Mouse (Mus musculus) Patski (cell line): ENCODE measurements at regions not wholly inside any gene's neighbourhood (a gene's known extent, or its start where the extent isn't known, plus 50 kb on each side); places are given as distances from the start of the nearest gene placed in this dataset.

Source experiments
- ATAC-seq: fragments of 100-300 bp; one replicate; pipeline ENCODE4 v1.8.0; 2021
- CTCF ChIA-PET: fragments of 350-600 bp; sonication (Branson Sonifier 250); formaldehyde crosslinking; loops from one replicate; lab custom pipeline; 2022; ENCODE audit warnings: inconsistent platforms; lab: Charles Lee
- POLR2A ChIA-PET: fragments of 350-600 bp; sonication (Branson Sonifier 250); formaldehyde crosslinking; loops from one replicate; lab custom pipeline; 2022; ENCODE audit warnings: antibody characterized with exemption, inconsistent platforms; lab: Charles Lee
- DNase-seq: peaks from one replicate; pipeline ENCODE4 v3.0.0-alpha.2; 2011; ENCODE audit warnings: low read depth, low spot score
- H3K27me3 ChIP-seq: fragments of 371-371 bp; one replicate; pipeline ENCODE4 v1.5.1; 2021
- CTCF ChIP-seq: fragments of 100-300 bp; IDR thresholded peaks from one replicate; pipeline ENCODE4 v1.5.1; 2021
- in situ Hi-C: fragments of 300-500 bp; cut with MboI; formaldehyde crosslinking; loops from 3 replicates; pipeline ENCODE4 v1.11.1; 2018; ENCODE audit warnings: low pct_unique_long_range_greater_than_20kb, mixed read lengths

DNA sequence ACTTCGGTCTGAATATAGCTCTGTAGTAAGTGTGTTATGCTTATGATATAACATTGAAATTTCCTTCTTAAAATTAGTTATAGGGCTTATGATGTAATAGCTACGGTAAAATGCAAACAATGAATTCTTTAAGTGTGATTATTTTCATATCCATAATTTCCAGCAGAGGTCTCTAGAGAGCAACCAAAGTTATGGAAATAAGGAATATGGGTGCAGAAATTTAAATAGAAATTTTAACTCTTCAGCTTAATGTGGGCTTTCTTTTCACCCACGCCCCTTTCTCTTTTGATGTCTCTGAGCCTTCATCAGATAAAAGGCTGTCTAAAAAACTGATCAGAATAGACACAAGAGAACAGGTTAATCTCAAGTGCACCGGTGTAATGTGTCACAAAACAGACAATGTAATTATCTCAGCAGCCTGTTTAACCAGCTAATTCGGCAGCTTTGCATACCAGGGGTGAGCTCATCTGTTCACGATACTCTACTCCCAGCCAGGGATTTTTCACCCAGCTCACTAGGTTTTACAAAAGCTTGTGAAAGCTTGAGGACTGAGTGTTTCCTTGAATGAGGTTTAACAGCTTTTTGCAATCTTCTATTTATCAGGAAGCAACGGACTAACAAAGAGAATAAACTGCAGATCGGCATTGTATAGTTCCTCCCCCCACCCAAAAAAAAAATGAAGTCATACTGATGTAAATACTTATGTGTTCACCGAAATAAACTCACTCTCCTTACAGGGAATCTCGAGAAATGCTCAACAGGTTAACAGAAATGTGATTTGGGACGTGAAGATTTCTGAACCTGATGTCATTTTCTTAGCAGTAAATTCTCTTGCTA, 223.8 kb upstream of the Erbb4 start:
- ATAC-seq: peak; percentile 95
- CTCF ChIA-PET: interaction anchor here (0.6 to 3.5 kb wide), 11 partner anchors 9 to 449 kb away, joined by 3 to 43 read pairs (median 3); partner anchors contain the start of gene Ikzf2

DNA sequence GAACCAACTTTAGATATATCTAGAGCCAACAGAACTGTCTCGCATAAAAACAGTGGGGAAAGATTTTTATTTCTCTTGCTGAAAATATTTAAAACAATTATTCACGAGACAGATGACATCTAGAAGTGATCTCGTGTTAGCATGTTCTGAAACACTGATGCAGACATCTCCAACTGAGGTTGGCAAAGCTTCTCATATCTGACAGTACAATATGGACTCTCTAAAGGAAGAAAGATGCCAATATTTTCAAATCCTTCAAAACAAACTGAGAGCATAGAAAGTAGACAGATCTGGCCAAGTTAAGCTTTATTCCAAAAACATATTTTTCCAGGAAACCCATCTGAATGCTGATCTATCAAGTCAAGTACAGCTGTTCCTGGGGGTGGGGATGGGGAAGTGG, 221.5 kb upstream of the Erbb4 start:
- TF ChIP-seq CTCF: no peak
- ChIA-PET POLR2A (interaction anchor here (0.6 kb wide), 1 partner anchor 88 kb away, joined by 3 read pairs; no protein-coding TSS in a partner anchor), CTCF (interaction anchor here (1.0 to 1.4 kb wide), 3 partner anchors 11 to 360 kb away, joined by 3 to 6 read pairs (median 3); no protein-coding TSS in a partner anchor)
- no peaks in the 10 kb centered on the region for H3K27me3 ChIP-seq
- in situ Hi-C loops: loop anchor here (5.0 kb wide), 1 partner anchor 363 kb away; no protein-coding TSS in a partner anchor
- DNase-seq (no peak), ATAC-seq (no peak)

More for the DNA sequence above, 223.8 kb upstream of the Erbb4 start:
- in situ Hi-C loops: loop anchor here (10.0 kb wide), 1 partner anchor 183 kb away; no protein-coding TSS in a partner anchor
- no peaks in the 10 kb centered on the region for H3K27me3 ChIP-seq
- POLR2A ChIA-PET: interaction anchor here (0.7 kb wide), 2 partner anchors 85 to 167 kb away, joined by 3 read pairs; no protein-coding TSS in a partner anchor
- TF ChIP-seq CTCF: peak; percentile 43
- DNase-seq: peak; percentile 24

DNA sequence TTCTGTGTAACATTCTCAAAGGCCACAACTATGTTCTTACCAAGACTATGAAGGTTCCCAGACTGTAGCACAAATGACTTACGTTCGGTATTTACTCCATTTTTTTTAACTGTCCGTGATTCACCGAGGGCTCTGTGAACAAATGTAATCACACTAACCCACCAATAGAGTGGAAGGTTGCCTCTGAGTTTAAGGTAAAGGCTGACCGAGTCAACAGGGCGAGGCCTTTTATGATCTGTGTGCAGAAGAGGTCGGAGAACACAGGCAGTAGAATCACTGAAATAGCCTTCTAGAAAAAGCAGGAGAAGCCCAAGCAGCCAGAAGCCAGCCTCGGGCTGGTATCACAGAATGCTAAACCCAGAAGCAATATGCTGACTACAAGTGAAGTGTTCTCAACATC, 218.9 kb upstream of the Erbb4 start:
- ChIA-PET CTCF (no interaction called here), POLR2A (no interaction called here)
- in situ Hi-C loops: loop anchor here (5.0 kb wide), 1 partner anchor 366 kb away; no protein-coding TSS in a partner anchor
- H3K27me3 ChIP-seq: no peaks in the 10 kb centered on the region
- DNase-seq (no peak), ATAC-seq (no peak)
- TF ChIP-seq CTCF: no peak

DNA sequence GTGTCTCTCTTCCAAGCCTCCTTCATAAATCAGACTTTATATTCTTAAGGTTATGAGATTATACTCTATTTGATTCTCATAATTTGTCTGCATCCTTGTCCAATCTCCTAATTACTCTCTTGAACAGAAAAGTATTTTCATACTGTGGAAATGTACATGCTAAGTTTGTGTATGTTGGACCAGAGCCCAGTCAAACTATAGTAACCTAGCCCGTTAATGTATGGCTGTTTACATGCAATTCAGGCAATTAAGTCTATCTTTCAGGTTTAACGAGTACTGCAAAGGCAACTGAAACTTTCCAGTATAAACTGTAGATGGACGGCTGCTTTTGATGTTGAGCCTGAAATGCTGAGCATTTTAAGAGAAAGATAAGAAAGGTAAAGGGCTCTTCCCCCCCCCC, 211.7 kb upstream of the Erbb4 start:
- in situ Hi-C loops: no loop called here
- CTCF ChIA-PET: interaction anchor here (1.2 to 3.4 kb wide), 3 partner anchors 12 to 78 kb away, joined by 4 to 9 read pairs (median 8); no protein-coding TSS in a partner anchor
- POLR2A ChIA-PET: no interaction called here
- no peak for DNase-seq
- ATAC-seq: no peak
- H3K27me3 ChIP-seq: no peaks in the 10 kb centered on the region
- no peak for TF ChIP-seq CTCF

DNA sequence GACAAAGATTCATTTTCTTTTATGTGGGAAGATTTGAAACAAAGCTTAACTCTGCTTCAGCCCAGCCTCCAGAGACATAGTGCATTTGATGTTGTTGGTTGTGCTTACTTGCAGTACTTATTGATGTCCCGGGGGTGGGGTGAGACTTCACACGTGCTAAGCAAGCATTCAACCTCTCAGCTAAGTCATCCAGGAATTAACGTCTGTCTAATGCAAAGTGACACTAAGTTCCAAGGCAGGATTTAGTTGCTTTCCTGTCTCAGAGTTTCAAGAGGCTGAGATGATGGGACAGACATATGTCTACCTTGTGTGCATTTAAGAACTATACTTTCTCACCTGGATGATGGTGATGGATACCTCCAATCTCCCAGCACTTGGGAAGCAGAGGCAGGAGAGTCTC, 189.0 kb upstream of the Erbb4 start:
- DNase-seq (no peak), ATAC-seq (no peak)
- no peak for TF ChIP-seq CTCF
- CTCF ChIA-PET: no interaction called here
- no peaks in the 10 kb centered on the region for H3K27me3 ChIP-seq
- POLR2A ChIA-PET: no interaction called here
- in situ Hi-C loops: no loop called here

DNA sequence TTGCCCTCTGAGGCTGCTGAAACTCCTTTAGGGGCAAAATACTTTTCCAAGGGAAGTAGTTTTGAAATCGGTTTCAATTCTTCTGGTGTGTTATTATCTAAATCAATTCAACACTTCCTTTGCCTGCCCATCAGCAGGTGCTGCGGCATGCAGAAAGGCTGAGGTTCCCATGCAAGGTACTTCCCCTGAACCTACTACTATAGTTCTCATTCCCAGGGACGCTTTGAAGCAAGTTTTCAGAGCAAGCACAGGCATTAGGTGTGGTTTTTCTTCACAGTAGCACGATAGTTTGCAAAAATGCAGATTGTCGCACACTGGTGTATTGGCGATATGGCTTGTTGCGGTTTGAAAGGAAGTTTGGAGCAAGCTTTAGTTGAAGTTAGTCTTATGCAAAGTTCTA, 183.5 kb upstream of the Erbb4 start:
- DNase-seq: no peak
- H3K27me3 ChIP-seq: no peaks in the 10 kb centered on the region
- ATAC-seq: no peak
- TF ChIP-seq CTCF: no peak
- POLR2A ChIA-PET: no interaction called here
- in situ Hi-C loops: no loop called here
- CTCF ChIA-PET: no interaction called here

DNA sequence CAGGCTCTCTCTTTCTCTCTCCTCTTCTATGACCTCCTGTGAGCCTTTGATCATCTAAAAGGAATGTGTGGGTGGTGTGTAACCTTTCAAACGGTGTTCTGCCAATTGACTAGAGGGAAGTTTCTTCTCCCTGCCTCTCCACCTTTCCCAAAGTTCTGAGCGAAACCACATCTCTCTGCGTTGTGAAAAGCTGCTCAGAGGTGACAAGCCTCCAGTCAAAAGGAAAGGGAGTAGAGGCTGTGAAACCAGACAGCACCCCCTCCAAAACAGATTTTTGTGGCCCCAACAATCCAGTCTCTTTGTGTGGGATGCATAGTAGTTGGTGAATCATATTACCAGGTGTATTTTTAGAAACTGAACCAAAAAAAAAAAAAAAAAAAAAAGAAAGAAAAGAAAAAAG, 178.5 kb upstream of the Erbb4 start:
- no peaks in the 10 kb centered on the region for H3K27me3 ChIP-seq
- POLR2A ChIA-PET: no interaction called here
- CTCF ChIA-PET: no interaction called here
- peak; percentile 12 for DNase-seq
- in situ Hi-C loops: no loop called here
- TF ChIP-seq CTCF: no peak
- peak; percentile 89 for ATAC-seq

DNA sequence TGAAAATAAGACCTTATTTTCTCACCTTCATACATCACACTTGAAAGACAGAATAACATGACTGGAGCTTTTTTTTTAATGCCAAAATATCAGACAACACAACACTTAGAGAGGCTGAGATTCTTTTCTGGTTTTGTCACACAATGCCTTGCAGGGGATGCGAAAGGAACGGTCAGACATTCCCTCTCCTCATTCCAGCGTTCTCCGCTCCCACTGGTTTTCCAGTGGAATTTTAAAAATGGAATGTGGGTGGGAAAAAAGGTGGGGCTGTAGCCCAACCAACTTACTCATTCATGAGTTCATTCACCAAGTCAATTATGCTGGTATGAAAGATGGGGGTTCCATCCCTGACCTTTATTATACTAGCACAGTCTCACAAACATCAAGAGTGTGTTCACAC, 169.6 kb upstream of the Erbb4 start:
- in situ Hi-C loops: no loop called here
- ChIA-PET POLR2A (no interaction called here), CTCF (interaction anchor here (1.7 kb wide), 1 partner anchor 10 kb away, joined by 5 read pairs; no protein-coding TSS in a partner anchor)
- DNase-seq (no peak), ATAC-seq (peak; percentile 51)
- H3K27me3 ChIP-seq: no peaks in the 10 kb centered on the region
- TF ChIP-seq CTCF: no peak

DNA sequence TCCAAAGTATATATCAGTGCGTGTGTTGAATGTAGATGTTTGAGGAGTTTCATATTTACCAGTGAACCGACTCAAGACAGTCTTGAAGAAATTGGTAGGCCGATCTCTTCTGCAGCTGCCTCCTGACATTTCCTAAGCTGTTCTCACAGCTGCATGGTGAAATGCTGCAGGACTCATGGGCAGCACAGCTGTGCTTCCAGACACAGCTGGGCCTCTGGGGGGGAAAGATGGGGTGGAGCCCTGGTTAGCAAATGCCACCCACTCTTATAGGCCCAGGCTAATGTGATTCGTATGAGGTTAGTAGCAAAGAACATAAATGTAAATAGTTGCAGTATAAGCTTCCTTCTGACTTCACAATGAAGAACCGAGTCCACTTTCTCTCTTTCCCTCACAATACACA, 139.8 kb upstream of the Erbb4 start:
- ATAC-seq (no peak), DNase-seq (no peak)
- POLR2A ChIA-PET: no interaction called here
- in situ Hi-C loops: no loop called here
- no peak for TF ChIP-seq CTCF
- no peaks in the 10 kb centered on the region for H3K27me3 ChIP-seq
- CTCF ChIA-PET: interaction anchor here (8.4 kb wide), 1 partner anchor 441 kb away, joined by 36 read pairs; no protein-coding TSS in a partner anchor

DNA sequence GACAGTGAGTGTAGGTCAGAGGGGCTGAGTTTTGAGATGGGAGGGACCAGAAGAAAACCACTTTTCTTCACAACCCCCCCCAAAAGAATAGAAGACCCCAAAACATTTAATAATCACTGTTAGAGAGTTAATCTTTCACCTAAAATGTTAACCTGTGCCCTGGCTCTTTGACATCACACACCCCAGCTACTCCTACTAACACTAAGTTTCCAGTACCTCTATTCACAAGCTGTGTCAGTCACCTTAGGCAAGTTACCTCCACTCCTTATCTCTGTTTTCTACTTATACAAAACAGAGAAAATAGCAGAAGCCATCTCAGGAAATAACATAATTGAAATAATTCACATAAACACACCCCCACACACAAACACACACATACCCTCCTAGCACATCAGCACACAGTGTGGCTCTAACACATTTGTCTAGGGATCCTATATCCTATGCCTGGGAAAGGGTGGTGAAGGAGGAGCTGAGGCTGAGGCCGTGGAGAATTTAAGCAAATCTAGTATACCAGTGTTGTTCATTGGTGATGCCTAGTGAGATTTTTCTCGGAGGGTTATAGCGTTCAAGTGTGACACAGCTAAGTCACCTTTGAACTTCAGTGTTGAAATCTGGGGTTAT, 134.5 kb upstream of the Erbb4 start:
- ATAC-seq: no peak
- POLR2A ChIA-PET: no interaction called here
- no peak for TF ChIP-seq CTCF
- CTCF ChIA-PET: interaction anchor here (1.0 to 8.4 kb wide), 9 partner anchors 9 to 542 kb away, joined by 3 to 36 read pairs (median 4); no protein-coding TSS in a partner anchor
- no peak for DNase-seq
- no peaks in the 10 kb centered on the region for H3K27me3 ChIP-seq
- in situ Hi-C loops: loop anchor here (5.0 kb wide), 2 partner anchors 445 to 535 kb away; partner anchors contain the start of gene Ikzf2
